Mouse (Mus musculus): Measurements from ENCODE around the gene Gm20509. TPM values are rescaled to one million over a fixed set of nuclear protein-coding genes. Genes with fewer than 3 reads are reported as not detected.

Gm20509 gene
- polyA plus RNA-seq (2015; fragmentation: Nextera tagmentation; extraction: Ambion mirVana): not detected in 2 replicates

GRCm38 (mm10) chr9:73102181-73102580 is at the start of gene Gm20509:
TSS of gene Gm20509 (plus strand) at chr9:73102470.

GRCm38 (mm10) chr9:73101536-73101935 is 734 bp upstream of the Gm20509 start, which contains the start of gene Khdc3:
TSS of gene Khdc3 (plus strand) at chr9:73101836.

GRCm38 (mm10) chr9:73112919-73113906 is 10.9 kb downstream of the Gm20509 start, which contains the start of gene Rsl24d1:
TSS of gene Rsl24d1 (plus strand) at chr9:73113426.

Other genes starting within 250 kb of the Gm20509 start
- 0.70 and 0.99 TPM in 2 replicates for gene Pygo1, start 176.8 kb upstream of the Gm20509 start, polyA plus RNA-seq (2015; fragmentation: Nextera tagmentation; extraction: Ambion mirVana)
- 0.47 and 0.52 TPM in 2 replicates for gene Dyx1c1, start 143.7 kb upstream of the Gm20509 start, polyA plus RNA-seq (2015; fragmentation: Nextera tagmentation; extraction: Ambion mirVana)
- not detected in 2 replicates for gene Gm44503, start 143.6 kb upstream of the Gm20509 start, polyA plus RNA-seq (2015; fragmentation: Nextera tagmentation; extraction: Ambion mirVana)
- 5.4 TPM in 2 replicates for gene Ccpg1os, start 117.1 kb upstream of the Gm20509 start, polyA plus RNA-seq (2015; fragmentation: Nextera tagmentation; extraction: Ambion mirVana)
- 23.4 and 28.8 TPM in 2 replicates for gene Ccpg1, start 117.0 kb upstream of the Gm20509 start, polyA plus RNA-seq (2015; fragmentation: Nextera tagmentation; extraction: Ambion mirVana)
- 5.5 TPM in 2 replicates for gene Pigb, start 62.1 kb upstream of the Gm20509 start, polyA plus RNA-seq (2015; fragmentation: Nextera tagmentation; extraction: Ambion mirVana)
- gene Rab27a, start 57.6 kb upstream of the Gm20509 start, polyA plus RNA-seq (2015; fragmentation: Nextera tagmentation; extraction: Ambion mirVana): 11.1 and 15.8 TPM in 2 replicates
- gene Khdc3, start 634 bp upstream of the Gm20509 start, polyA plus RNA-seq (2015; fragmentation: Nextera tagmentation; extraction: Ambion mirVana): 0.20 and 0.29 TPM in 2 replicates
- 78.3 and 81.8 TPM in 2 replicates for gene Rsl24d1, start 11.0 kb downstream of the Gm20509 start, polyA plus RNA-seq (2015; fragmentation: Nextera tagmentation; extraction: Ambion mirVana)

All from spleen, postnatal 0 days (tissue).